Mouse (Mus musculus) frontal cortex, adult 2 months (tissue): ENCODE data around the gene Gm17324. TPM values are rescaled to one million over a fixed set of nuclear protein-coding genes. Genes with fewer than 3 reads are reported as not detected.
"Not testable (repeated sequence)": the region's sequence is repeated elsewhere in the genome, so short reads cannot be mapped to it uniquely, and the experiment has no call there.

Source experiments
- DNase-seq, 2 experiments: peaks; one replicate each; pipeline ENCODE4 v3.0.0; 2022; ENCODE audit warnings: low spot score in 1 of 2; ENCODE audit errors: extremely low spot score in 1 of 2
- polyA plus RNA-seq: library from polyadenylated mRNA; depleted of rRNA; stranded (reverse); fragments of >200 nt; gene quantifications from 2 replicates; pipeline ENCODE4 v1.2.3, GENCODE M21; 2012; rRNA removed

The Gm17324 gene
- 0.68 and 0.80 TPM in 2 replicates for polyA plus RNA-seq

- DNase-seq = peak; percentile 63 to 89
These were observed at the start of gene Gm17324, which contains the start of gene Mto1 for GRCm38 (mm10) chr9:78447973-78448873. Gene Gm17324 (minus strand): TSS chr9:78448786. Gene Mto1 (plus strand): TSS chr9:78448208.

GRCm38 (mm10) chr9:78493171-78493570 lies 44.6 kb upstream of the Gm17324 start:
- DNase-seq = no peak

GRCm38 (mm10) chr9:78492254-78492653 lies 43.7 kb upstream of the Gm17324 start:
- DNase-seq = no peak

- DNase-seq = no peak
These were observed 42.6 kb upstream of the Gm17324 start for GRCm38 (mm10) chr9:78491169-78491568.

GRCm38 (mm10) chr9:78488890-78489420 lies 40.4 kb upstream of the Gm17324 start, which contains the start of gene Eef1a1:
Gene Eef1a1 (minus strand): TSS chr9:78489151.
- peak in 1 of 2 experiments; percentile 38 for DNase-seq

- DNase-seq = not testable (repeated sequence)
These were observed 39.4 kb upstream of the Gm17324 start for GRCm38 (mm10) chr9:78488021-78488420.

- no peak for DNase-seq
These were observed 36.1 kb upstream of the Gm17324 start for GRCm38 (mm10) chr9:78484660-78485059.

- no peak for DNase-seq
These were observed 33.8 kb upstream of the Gm17324 start for GRCm38 (mm10) chr9:78482386-78482785.

GRCm38 (mm10) chr9:78481423-78482331 lies 33.1 kb upstream of the Gm17324 start:
- peak; percentile 95 to 96 for DNase-seq

- peak; percentile 41 to 74 for DNase-seq
These were observed 32.2 kb upstream of the Gm17324 start for GRCm38 (mm10) chr9:78480706-78481358.

- DNase-seq = not testable (repeated sequence)
These were observed 31.6 kb upstream of the Gm17324 start for GRCm38 (mm10) chr9:78480227-78480626.

GRCm38 (mm10) chr9:78479308-78479707 lies 30.7 kb upstream of the Gm17324 start:
- not testable (repeated sequence) for DNase-seq

- DNase-seq = not testable (repeated sequence)
These were observed 29.5 kb upstream of the Gm17324 start for GRCm38 (mm10) chr9:78478009-78478605.

- DNase-seq = no peak
These were observed 28.5 kb upstream of the Gm17324 start for GRCm38 (mm10) chr9:78477021-78477551.

- DNase-seq = no peak
These were observed 28.0 kb upstream of the Gm17324 start for GRCm38 (mm10) chr9:78476531-78477020.

GRCm38 (mm10) chr9:78475873-78476272 lies 27.3 kb upstream of the Gm17324 start:
- no peak for DNase-seq

GRCm38 (mm10) chr9:78475383-78475780 lies 26.8 kb upstream of the Gm17324 start:
- no peak for DNase-seq

- no peak for DNase-seq
These were observed 26.3 kb upstream of the Gm17324 start for GRCm38 (mm10) chr9:78474771-78475382.

- no peak for DNase-seq
These were observed 25.7 kb upstream of the Gm17324 start for GRCm38 (mm10) chr9:78474270-78474669.
